Mouse (Mus musculus): ENCODE measurements around the gene Gfi1b. TPM values are rescaled to one million over a fixed set of nuclear protein-coding genes. Genes with fewer than 3 reads are reported as not detected.
A peak's percentile ranks its signal among the peaks of the same experiment; 100 is the strongest.

Gfi1b gene
- polyA plus RNA-seq, 1 experiment from 2014 or later = 0.80 TPM

DNA sequence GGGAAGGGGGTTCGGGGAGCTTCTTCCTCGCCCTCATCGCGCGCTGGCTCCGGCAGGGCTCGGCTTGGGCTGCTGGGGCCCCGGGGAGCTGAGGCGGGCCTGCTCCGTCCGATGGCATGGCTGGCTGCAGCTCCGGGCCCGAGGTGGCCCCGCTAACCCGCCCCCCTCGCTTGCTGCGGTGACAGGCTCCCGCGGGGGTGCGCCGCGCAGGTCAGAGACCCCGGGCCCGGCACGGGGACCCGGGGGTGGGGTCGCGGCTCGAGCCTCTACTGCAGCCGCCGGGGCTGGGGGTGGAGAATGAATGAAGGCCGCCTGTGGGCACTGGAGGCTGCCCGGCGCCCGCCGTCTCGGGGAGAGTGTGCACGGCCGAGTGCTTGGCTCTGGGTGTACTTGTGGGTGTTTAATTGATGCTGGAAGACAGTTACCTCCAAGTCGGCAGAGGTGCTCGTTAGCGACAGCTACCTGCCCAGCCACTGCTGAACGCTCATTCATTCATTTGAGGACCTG is 19.7 kb upstream of the Gfi1b start:
- Histone ChIP-seq H3K27me3 (ENCODE audit: control insufficient read depth, insufficient read depth, low read depth, low read length) (no peaks in the 10 kb centered on the region), H3K4me1 (replicated peaks; ENCODE audit: control insufficient read depth, insufficient read depth, low read length) (peaks cover 16% of the 10 kb centered on the region), H3K9ac (ENCODE audit: low read length) (peak overlapping the region; percentile 89), H3K27ac (ENCODE audit: low read length) (peak overlapping the region; percentile 78), H3K9me3 (ENCODE audit: control insufficient read depth, low read length) (no peaks in the 10 kb centered on the region), H3K36me3 (ENCODE audit: control insufficient read depth, insufficient read depth, low read length) (no peaks in the 10 kb centered on the region), H3K4me2 (ENCODE audit: low read depth, low read length) (peak overlapping the region; percentile 90), H3K4me3 (ENCODE audit: low read length) (peak overlapping the region; percentile 78)
- under 1% methylated on average over 40 of the region's 43 CpGs for WGBS
- peak; percentile 53 for ATAC-seq (ENCODE audit: low read depth)

GRCm38 (mm10) chr2:28640461-28641424 is 19.0 kb upstream of the Gfi1b start, which contains the start of gene Tsc1:
Gene Tsc1, plus strand, starts transcription at chr2:28641228.
- no peaks in the 10 kb centered on the region for H3K9me3 ChIP-seq (ENCODE audit: control insufficient read depth, low read length)
- 1% methylated on average over 47 of the region's 47 CpGs for WGBS
- ATAC-seq (ENCODE audit: low read depth) = peak; percentile 95

DNA sequence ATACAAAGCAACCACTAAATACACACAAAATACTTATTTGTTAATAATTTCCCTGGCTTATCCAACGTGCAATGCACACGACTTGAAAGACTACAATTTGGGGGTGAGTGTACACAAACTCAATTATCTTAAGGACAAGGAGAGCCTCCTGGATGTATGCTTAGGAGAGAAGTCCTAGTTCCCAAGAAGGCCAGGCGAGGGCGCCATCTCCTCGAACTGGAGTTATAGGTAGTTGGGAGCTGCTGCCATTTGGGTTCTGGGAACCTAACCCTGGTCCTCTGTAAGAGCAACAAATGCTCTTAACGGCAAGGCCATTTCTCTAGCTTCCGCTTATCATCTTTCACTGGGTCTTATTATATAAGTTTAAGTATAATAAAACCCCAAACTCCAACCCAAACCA is 18.0 kb upstream of the Gfi1b start:
- Histone ChIP-seq H3K4me3 (ENCODE audit: low read length) (no peak overlapping the region), H3K27ac (ENCODE audit: low read length) (no peak overlapping the region), H3K36me3 (ENCODE audit: control insufficient read depth, insufficient read depth, low read length) (no peaks in the 10 kb centered on the region), H3K9me3 (ENCODE audit: control insufficient read depth, low read length) (no peaks in the 10 kb centered on the region), H3K27me3 (ENCODE audit: control insufficient read depth, insufficient read depth, low read depth, low read length) (no peaks in the 10 kb centered on the region), H3K4me1 (replicated peaks; ENCODE audit: control insufficient read depth, insufficient read depth, low read length) (peaks cover 16% of the 10 kb centered on the region), H3K9ac (ENCODE audit: low read length) (no peak overlapping the region), H3K4me2 (ENCODE audit: low read depth, low read length) (no peak overlapping the region)
- no peak for ATAC-seq (ENCODE audit: low read depth)
- WGBS = 58% methylated on average over 7 of the region's 7 CpGs

More at GRCm38 (mm10) chr2:28640461-28641424, 19.0 kb upstream of the Gfi1b start, which contains the start of gene Tsc1:
- Histone ChIP-seq H3K4me3 (ENCODE audit: low read length) (peak within 1 kb of the TSS; percentile 78), H3K36me3 (ENCODE audit: control insufficient read depth, insufficient read depth, low read length) (no peaks in the 10 kb centered on the region), H3K27ac (ENCODE audit: low read length) (peak within 1 kb of the TSS; percentile 78), H3K4me1 (replicated peaks; ENCODE audit: control insufficient read depth, insufficient read depth, low read length) (peaks cover 16% of the 10 kb centered on the region), H3K27me3 (ENCODE audit: control insufficient read depth, insufficient read depth, low read depth, low read length) (no peaks in the 10 kb centered on the region), H3K9ac (ENCODE audit: low read length) (peak within 1 kb of the TSS; percentile 89), H3K4me2 (ENCODE audit: low read depth, low read length) (peak within 1 kb of the TSS; percentile 90)

DNA sequence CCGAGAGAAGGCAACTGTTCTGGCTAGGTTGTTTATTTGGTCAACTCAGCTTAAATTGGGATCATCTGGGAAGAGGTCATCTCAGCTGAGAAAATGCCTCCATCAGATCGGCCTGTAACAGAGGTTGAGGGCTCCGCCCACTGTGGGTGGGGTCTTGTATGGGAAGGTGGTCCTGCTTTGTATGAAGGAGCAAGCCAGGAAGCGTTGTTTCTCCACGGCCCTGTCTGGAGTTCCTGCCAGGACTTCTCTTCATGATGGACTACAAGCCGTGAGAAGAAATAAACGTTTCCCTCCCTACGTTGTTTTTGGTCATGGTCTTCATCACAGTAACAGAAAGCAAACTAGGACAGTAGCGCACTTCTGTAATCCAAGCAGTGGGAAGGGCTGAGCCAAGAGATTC is 17.1 kb upstream of the Gfi1b start:
- Histone ChIP-seq H3K4me1 (replicated peaks; ENCODE audit: control insufficient read depth, insufficient read depth, low read length) (peaks cover 16% of the 10 kb centered on the region), H3K4me3 (ENCODE audit: low read length) (peak overlapping the region; percentile 17; the same call in 1 of the 2 replicates), H3K27me3 (ENCODE audit: control insufficient read depth, insufficient read depth, low read depth, low read length) (no peaks in the 10 kb centered on the region), H3K36me3 (ENCODE audit: control insufficient read depth, insufficient read depth, low read length) (no peaks in the 10 kb centered on the region), H3K4me2 (ENCODE audit: low read depth, low read length) (peak overlapping the region; percentile 47), H3K27ac (ENCODE audit: low read length) (no peak overlapping the region), H3K9me3 (ENCODE audit: control insufficient read depth, low read length) (no peaks in the 10 kb centered on the region), H3K9ac (ENCODE audit: low read length) (no peak overlapping the region)
- WGBS = 6% methylated on average over 9 of the region's 9 CpGs
- no peak for ATAC-seq (ENCODE audit: low read depth)

DNA sequence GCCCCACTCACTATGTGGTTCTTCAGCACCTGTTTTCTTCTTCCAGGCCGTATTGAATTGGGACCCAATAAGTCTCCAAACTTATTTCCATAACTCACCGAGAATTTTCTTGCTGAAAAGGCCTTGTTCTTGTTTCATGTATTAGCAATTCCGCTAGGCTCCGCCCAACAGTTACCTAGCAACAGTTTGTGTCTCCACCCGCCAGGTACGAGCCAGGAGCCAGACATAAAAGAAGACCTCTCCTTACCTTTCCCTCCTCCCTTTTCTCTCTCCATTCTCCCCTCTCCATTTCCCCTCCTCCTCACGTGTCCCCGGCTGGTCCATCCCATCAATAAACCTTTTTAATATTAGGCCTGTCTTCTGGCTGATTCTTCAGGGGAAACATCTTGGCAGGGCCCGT is 16.6 kb upstream of the Gfi1b start:
- H3K36me3 ChIP-seq (ENCODE audit: control insufficient read depth, insufficient read depth, low read length) = no peaks in the 10 kb centered on the region
- H3K9me3 ChIP-seq (ENCODE audit: control insufficient read depth, low read length) = no peaks in the 10 kb centered on the region
- peak overlapping the region; percentile 47 for H3K4me2 ChIP-seq (ENCODE audit: low read depth, low read length)
- H3K4me1 ChIP-seq (replicated peaks; ENCODE audit: control insufficient read depth, insufficient read depth, low read length) = peaks cover 16% of the 10 kb centered on the region
- ATAC-seq (ENCODE audit: low read depth) = no peak
- H3K9ac ChIP-seq (ENCODE audit: low read length) = no peak overlapping the region
- no peak overlapping the region for H3K27ac ChIP-seq (ENCODE audit: low read length)
- WGBS = 26% methylated on average over 9 of the region's 9 CpGs
- 0 out of 2 replicates have a peak overlapping the region, but pooled peaks have one; percentile 17 for H3K4me3 ChIP-seq (ENCODE audit: low read length)
- H3K27me3 ChIP-seq (ENCODE audit: control insufficient read depth, insufficient read depth, low read depth, low read length) = no peaks in the 10 kb centered on the region

DNA sequence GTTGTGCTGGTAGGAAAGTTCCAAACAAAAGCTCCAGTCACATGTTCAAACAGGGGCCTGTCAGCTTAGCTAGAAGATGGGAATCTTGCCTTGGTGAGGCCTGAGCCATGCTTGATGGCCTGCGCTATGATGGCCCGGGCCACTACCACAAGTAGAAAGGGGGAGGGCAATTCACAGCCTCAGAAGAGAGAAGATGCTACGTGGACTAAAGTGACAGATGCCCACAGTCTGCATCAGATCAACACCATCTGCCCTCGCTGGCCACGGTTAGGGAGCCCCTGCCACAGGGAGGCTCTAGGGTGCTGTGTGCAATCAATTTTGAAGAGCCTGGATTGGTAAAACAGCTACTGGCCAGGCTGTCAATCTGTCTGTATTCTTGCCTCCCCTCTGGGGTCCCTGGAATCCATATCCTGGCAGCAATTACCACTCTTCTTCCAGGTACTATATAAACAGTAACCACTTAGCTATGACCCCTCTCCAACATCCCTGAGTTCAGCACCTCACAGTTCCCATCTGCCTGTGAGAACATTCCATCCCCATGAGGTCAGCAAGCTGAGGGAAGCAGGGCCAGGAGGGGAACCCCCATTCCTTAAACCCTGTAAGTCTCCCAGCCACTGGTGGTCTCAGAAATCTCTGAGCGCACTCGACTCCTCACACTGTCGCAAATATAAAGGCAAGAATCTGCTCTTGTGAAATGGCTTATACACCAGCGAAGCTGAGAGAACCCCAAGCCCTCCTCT is 15.5 kb upstream of the Gfi1b start:
- WGBS = 43% methylated on average over 9 of the region's 9 CpGs
- H3K9me3 ChIP-seq (ENCODE audit: control insufficient read depth, low read length) = no peaks in the 10 kb centered on the region

DNA sequence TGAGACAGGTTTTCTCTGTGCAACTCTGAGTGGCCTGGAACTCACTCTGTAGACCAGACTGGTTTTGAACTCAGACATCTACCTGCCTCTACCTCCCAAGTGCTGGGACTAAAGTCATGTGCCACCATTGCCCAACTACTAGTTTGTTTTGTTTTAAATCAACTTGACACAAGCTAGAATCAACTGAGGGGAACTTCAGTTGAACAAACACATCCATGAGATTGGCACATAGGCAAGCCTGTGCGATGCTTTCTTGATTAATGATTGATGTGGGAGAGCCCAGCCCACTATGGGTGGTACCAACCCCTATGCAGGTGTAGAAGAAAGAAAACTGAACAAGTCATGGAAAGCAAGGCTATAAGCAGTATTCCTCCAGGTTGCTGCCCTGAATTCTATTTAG is 13.4 kb upstream of the Gfi1b start:
- no peak overlapping the region for H3K27ac ChIP-seq (ENCODE audit: low read length)
- no peak overlapping the region for H3K4me3 ChIP-seq (ENCODE audit: low read length)
- H3K27me3 ChIP-seq (ENCODE audit: control insufficient read depth, insufficient read depth, low read depth, low read length) = no peaks in the 10 kb centered on the region
- no peaks in the 10 kb centered on the region for H3K9me3 ChIP-seq (ENCODE audit: control insufficient read depth, low read length)
- H3K9ac ChIP-seq (ENCODE audit: low read length) = no peak overlapping the region
- no peaks in the 10 kb centered on the region for H3K36me3 ChIP-seq (ENCODE audit: control insufficient read depth, insufficient read depth, low read length)
- peaks cover 7% of the 10 kb centered on the region for H3K4me1 ChIP-seq (replicated peaks; ENCODE audit: control insufficient read depth, insufficient read depth, low read length)
- WGBS = 63% methylated on average over 1 of the region's 1 CpGs
- ATAC-seq (ENCODE audit: low read depth) = no peak
- H3K4me2 ChIP-seq (ENCODE audit: low read depth, low read length) = no peak overlapping the region

More for the DNA sequence above, 15.5 kb upstream of the Gfi1b start:
- Histone ChIP-seq H3K36me3 (ENCODE audit: control insufficient read depth, insufficient read depth, low read length) (no peaks in the 10 kb centered on the region), H3K4me1 (replicated peaks; ENCODE audit: control insufficient read depth, insufficient read depth, low read length) (peaks cover 15% of the 10 kb centered on the region), H3K27ac (ENCODE audit: low read length) (no peak overlapping the region), H3K27me3 (ENCODE audit: control insufficient read depth, insufficient read depth, low read depth, low read length) (no peaks in the 10 kb centered on the region), H3K4me2 (ENCODE audit: low read depth, low read length) (no peak overlapping the region), H3K4me3 (ENCODE audit: low read length) (no peak overlapping the region), H3K9ac (ENCODE audit: low read length) (no peak overlapping the region)
- no peak for ATAC-seq (ENCODE audit: low read depth)

DNA sequence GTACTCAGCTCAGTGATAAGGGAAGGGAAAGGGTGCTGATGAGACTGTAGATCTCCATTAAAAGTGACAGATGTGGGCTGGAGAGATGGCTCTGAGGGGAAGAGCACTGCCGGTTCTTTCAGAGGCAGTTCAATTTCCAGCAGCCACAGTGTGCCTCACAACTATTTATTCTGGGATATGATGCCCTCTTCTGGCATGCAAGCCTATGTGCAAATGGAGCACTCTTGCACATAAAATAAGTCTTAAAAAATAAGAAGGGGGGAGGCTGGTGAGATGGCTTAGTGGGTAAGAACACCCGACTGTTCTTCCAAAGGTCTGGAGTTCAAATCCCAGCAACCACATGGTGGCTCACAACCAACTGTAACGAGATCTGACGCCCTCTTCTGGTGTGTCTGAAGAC is 11.4 kb upstream of the Gfi1b start:
- 40% methylated on average over 4 of the region's 4 CpGs for WGBS
- Histone ChIP-seq H3K9me3 (ENCODE audit: control insufficient read depth, low read length) (no peaks in the 10 kb centered on the region), H3K27me3 (ENCODE audit: control insufficient read depth, insufficient read depth, low read depth, low read length) (no peaks in the 10 kb centered on the region), H3K9ac (ENCODE audit: low read length) (no peak overlapping the region), H3K36me3 (ENCODE audit: control insufficient read depth, insufficient read depth, low read length) (no peaks in the 10 kb centered on the region), H3K27ac (ENCODE audit: low read length) (no peak overlapping the region), H3K4me3 (ENCODE audit: low read length) (no peak overlapping the region), H3K4me1 (replicated peaks; ENCODE audit: control insufficient read depth, insufficient read depth, low read length) (no peaks in the 10 kb centered on the region), H3K4me2 (ENCODE audit: low read depth, low read length) (no peak overlapping the region)
- ATAC-seq (ENCODE audit: low read depth) = no peak

DNA sequence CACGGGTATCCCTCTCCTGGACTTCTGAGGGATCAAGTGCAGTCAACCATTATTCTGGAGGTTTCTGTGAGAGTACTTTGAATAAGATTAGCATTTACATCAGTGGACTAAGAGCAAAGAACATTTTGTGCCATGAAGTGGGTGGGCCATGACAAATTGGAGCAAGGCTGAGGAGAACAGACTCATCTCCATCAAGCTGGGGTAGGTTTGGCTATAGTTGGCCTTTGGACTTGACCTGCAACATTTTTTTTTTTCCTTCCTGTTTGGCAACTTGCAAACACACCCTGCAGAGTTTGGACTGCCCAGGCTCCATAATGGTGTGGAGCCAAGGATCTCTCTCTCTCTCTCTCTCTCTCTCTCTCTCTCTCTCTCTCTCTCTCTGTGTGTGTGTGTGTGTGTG is 10.8 kb upstream of the Gfi1b start:
- WGBS = 67% methylated on average over 1 of the region's 1 CpGs
- Histone ChIP-seq H3K27ac (ENCODE audit: low read length) (no peak overlapping the region), H3K36me3 (ENCODE audit: control insufficient read depth, insufficient read depth, low read length) (no peaks in the 10 kb centered on the region), H3K4me2 (ENCODE audit: low read depth, low read length) (no peak overlapping the region), H3K27me3 (ENCODE audit: control insufficient read depth, insufficient read depth, low read depth, low read length) (no peaks in the 10 kb centered on the region), H3K9ac (ENCODE audit: low read length) (no peak overlapping the region), H3K9me3 (ENCODE audit: control insufficient read depth, low read length) (no peaks in the 10 kb centered on the region), H3K4me1 (replicated peaks; ENCODE audit: control insufficient read depth, insufficient read depth, low read length) (no peaks in the 10 kb centered on the region), H3K4me3 (ENCODE audit: low read length) (no peak overlapping the region)
- ATAC-seq (ENCODE audit: low read depth) = no peak
